Mouse (Mus musculus) neural tube, embryonic 12.5 days (tissue): ENCODE results near the gene Kif28. TPM values are rescaled to one million over a fixed set of nuclear protein-coding genes. Genes with fewer than 3 reads are reported as not detected.
"Not testable (repeated sequence)": the region's sequence is repeated elsewhere in the genome, so short reads cannot be mapped to it uniquely, and the experiment has no call there.

ENCODE experiments used
- ATAC-seq: fragments of 200-750 bp; cut with Nextera tagmentation; 2 replicates; pipeline ENCODE4 v1.8.0; 2017; ENCODE audit warnings: low read depth, mild to moderate bottlenecking, moderate TSS enrichment, moderate library complexity; ENCODE audit not compliant: low FRiP score
- H3K27ac ChIP-seq: fragments of 300-500 bp; sonication (generic); 2 replicates; pipeline ENCODE4 v1.5.1; 2016
- H3K27me3 ChIP-seq: fragments of 300-500 bp; sonication (generic); replicated peaks from 2 replicates; pipeline ENCODE4 v1.6.1; 2016; ENCODE audit warnings: mild to moderate bottlenecking
- H3K36me3 ChIP-seq: fragments of 300-500 bp; sonication (generic); 2 replicates; pipeline ENCODE4 v1.6.1; 2016; ENCODE audit warnings: mild to moderate bottlenecking
- H3K4me1 ChIP-seq: fragments of 300-500 bp; sonication (generic); 2 replicates; pipeline ENCODE4 v1.6.1; 2016
- H3K4me2 ChIP-seq: fragments of 300-500 bp; sonication (generic); replicated peaks from 2 replicates; pipeline ENCODE4 v1.6.1; 2016; ENCODE audit warnings: mild to moderate bottlenecking
- H3K4me3 ChIP-seq: fragments of 300-500 bp; sonication (generic); 2 replicates; pipeline ENCODE4 v1.5.1; 2016
- H3K9ac ChIP-seq: fragments of 300-500 bp; sonication (generic); 2 replicates; pipeline ENCODE4 v1.6.1; 2016; ENCODE audit warnings: mild to moderate bottlenecking
- H3K9me3 ChIP-seq: fragments of 300-500 bp; sonication (generic); 2 replicates; pipeline ENCODE4 v1.6.1; 2016; ENCODE audit warnings: mild to moderate bottlenecking
- WGBS: fragments of 180-500 bp; shearing (Covaris S2); methylation state at CpG from one replicate; pipeline ENCODE4 v1.1.7; 2016; 5-methylcytosine and 5-hydroxymethylcytosine counted together
- polyA plus RNA-seq: library from polyadenylated mRNA; unstranded; fragments of >200 nt; fragmentation: Nextera tagmentation; extraction: Ambion mirVana; gene quantifications from 2 replicates; pipeline ENCODE4 v1.2.1, GENCODE M21; 2016

Gene Kif28
- polyA plus RNA-seq, 1 experiment from 2014 or later: 0.06 TPM

DNA sequence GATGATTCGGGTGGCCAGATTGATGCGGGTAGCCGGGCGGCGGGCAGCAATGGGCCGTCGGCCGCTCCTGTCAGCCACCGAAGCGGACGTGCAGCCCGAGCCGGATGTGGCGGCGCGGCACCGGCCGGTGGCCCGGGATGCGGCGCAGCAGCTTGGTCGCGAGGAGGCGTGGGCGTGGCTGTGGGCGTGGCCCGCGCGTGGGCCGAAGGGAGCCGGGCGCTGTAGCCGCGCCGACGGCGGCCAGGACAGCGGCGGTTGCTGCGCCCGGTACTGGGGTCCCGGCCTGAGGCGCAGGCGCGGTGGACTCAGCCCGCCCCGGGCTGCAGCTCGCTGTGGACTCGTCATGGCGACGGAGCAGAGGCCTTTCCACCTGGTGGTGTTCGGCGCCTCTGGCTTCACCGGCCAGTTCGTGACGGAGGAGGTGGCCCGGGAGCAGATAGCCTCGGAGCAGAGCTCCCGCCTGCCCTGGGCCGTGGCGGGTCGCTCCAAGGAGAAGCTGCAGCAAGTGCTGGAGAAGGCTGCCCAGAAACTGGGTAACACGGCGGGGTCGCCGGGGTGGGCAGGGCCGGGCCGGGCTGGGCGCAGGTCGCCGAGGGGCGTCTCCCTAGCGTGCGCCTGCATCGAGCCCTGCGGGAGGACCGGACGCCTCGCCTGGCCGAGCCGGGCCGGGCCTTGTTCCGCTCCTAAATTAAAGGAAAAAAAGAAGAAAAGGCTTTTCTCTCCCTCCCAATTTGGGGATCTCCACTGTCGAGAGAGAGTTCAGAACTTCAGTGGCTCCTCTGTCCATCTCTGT lies 76.9 kb downstream of the Kif28 start, which contains the start of gene Sccpdh:
Sccpdh (plus strand) TSS at position 198 of the 793 bp plus-strand sequence.
- WGBS: under 1% methylated on average over 84 of the region's 84 CpGs
- H3K27ac ChIP-seq: peak within 1 kb of the TSS; percentile 61
- H3K4me1 ChIP-seq: peaks cover 9% of the 10 kb centered on the region
- H3K9me3 ChIP-seq: no peaks in the 10 kb centered on the region
- ATAC-seq: peak; percentile 93
- peak within 1 kb of the TSS; percentile 71 for H3K4me2 ChIP-seq
- no peaks in the 10 kb centered on the region for H3K27me3 ChIP-seq
- H3K36me3 ChIP-seq: peaks cover 12% of the 10 kb centered on the region
- H3K4me3 ChIP-seq: peak within 1 kb of the TSS; percentile 85
- peak within 1 kb of the TSS; percentile 91 for H3K9ac ChIP-seq

DNA sequence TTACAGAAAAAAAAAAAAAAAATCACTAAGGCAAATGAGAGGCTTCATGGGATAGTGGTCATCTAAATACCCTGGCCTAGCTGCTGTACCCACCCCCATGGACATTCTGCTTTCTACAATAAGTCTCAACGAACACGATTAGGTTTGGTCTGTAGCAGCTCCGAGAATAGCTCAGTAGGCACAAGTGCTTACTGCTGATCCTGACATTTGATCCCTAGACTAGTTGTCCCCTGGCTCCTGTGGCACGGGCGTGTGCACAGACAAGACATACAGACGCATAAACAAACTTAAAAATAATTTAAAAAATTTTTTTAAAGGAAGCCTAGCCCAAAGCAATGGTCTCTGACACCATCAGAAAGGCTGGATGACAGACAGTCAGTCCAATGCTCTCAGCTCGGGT lies 77.6 kb downstream of the Kif28 start:
- Histone ChIP-seq H3K9ac (peak overlapping the region; percentile 91), H3K27me3 (no peaks in the 10 kb centered on the region), H3K36me3 (peaks cover 6% of the 10 kb centered on the region; the same call in 1 of the 2 replicates), H3K4me3 (peak overlapping the region; percentile 85), H3K27ac (no peak overlapping the region), H3K9me3 (no peaks in the 10 kb centered on the region), H3K4me1 (peaks cover 9% of the 10 kb centered on the region), H3K4me2 (peak overlapping the region; percentile 71)
- ATAC-seq: peak; percentile 23
- WGBS: 4% methylated on average over 7 of the region's 7 CpGs

DNA sequence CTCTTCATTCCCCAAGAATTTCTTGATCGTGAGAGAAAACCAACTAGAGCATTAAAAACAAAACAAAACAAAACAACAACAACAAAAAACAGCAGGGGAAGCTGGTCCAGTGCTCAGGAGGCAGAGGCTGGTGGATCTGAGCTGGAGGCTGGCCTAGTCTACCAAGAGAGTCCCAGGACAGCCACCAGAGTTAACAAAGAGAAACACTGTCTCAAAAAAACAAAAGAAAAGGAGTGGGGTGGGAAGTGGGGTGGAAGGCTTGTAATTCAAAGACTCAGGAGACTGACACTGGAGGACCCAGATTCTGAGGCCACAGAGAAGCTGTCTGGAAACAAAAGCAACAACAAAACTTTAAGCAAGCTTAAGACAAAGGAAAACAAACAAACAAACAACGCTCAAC lies 78.1 kb downstream of the Kif28 start:
- peak overlapping the region; percentile 71 for H3K4me2 ChIP-seq
- H3K36me3 ChIP-seq: peaks cover 4% of the 10 kb centered on the region; the same call in 1 of the 2 replicates
- no peaks in the 10 kb centered on the region for H3K9me3 ChIP-seq
- no peak overlapping the region for H3K27ac ChIP-seq
- H3K9ac ChIP-seq: no peak overlapping the region
- H3K4me3 ChIP-seq: no peak overlapping the region
- no peak for ATAC-seq
- peaks cover 9% of the 10 kb centered on the region for H3K4me1 ChIP-seq
- WGBS: 56% methylated on average over 2 of the region's 2 CpGs
- H3K27me3 ChIP-seq: no peaks in the 10 kb centered on the region

DNA sequence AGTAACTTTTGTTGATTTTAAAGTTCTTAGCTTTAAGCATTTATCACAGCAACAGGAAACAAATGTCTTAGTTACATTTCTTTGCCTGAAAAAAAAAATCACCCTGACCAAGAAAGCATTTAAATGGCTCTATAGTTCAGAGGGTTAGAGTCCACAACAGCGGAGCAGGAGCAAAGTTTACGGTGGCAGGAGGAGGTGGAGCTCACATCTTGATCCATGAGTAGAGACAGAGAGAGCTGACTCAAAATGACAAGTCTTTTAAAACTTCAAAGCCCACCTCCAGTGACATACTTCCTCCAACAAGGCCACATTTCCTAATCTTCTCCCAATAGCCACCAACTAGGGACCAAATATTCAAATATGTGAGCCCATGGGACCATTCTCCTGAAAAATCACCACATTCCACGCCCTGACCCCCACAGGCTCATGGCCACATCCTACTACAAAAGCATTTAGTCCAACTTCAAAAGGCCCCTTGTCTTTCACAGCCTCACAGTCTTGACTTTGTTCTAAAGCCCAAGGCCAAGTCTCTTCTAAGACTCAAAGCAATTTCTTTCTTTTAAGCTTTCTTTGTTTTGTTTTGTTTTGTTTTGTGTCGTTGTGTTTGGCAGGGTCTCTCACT lies 80.7 kb downstream of the Kif28 start:
- Histone ChIP-seq H3K4me1 (peaks cover 3% of the 10 kb centered on the region), H3K27me3 (no peaks in the 10 kb centered on the region), H3K27ac (no peak overlapping the region), H3K36me3 (no peaks in the 10 kb centered on the region), H3K9ac (no peak overlapping the region), H3K4me2 (no peak overlapping the region), H3K9me3 (no peaks in the 10 kb centered on the region), H3K4me3 (no peak overlapping the region)
- no peak for ATAC-seq
- 63% methylated on average over 4 of the region's 4 CpGs for WGBS

DNA sequence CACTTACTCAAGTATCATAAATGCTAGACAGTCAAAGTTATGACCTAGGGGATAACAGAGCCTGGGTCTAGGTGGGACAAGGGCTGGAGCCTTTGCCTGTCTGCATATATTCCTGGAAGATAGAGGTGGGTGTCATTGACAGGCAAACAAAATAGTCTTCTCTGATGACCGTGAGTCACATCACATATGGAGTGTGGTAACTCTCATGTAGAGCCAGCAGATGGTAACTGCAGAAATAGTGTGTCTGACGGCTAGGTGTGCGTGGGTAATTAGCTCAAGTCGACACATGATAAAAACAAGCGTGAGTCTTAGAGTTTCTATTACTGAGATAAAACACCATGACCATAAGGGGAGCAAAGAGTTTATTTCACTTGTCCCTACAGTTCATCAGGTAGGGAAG lies 82.0 kb downstream of the Kif28 start:
- no peaks in the 10 kb centered on the region for H3K27me3 ChIP-seq
- H3K4me3 ChIP-seq: no peak overlapping the region
- H3K9ac ChIP-seq: no peak overlapping the region
- H3K4me1 ChIP-seq: no peaks in the 10 kb centered on the region; the same call in 1 of the 2 replicates
- no peak for ATAC-seq
- no peaks in the 10 kb centered on the region for H3K9me3 ChIP-seq
- no peaks in the 10 kb centered on the region for H3K36me3 ChIP-seq
- no peak overlapping the region for H3K4me2 ChIP-seq
- 93% methylated on average over 5 of the region's 5 CpGs for WGBS
- H3K27ac ChIP-seq: no peak overlapping the region

DNA sequence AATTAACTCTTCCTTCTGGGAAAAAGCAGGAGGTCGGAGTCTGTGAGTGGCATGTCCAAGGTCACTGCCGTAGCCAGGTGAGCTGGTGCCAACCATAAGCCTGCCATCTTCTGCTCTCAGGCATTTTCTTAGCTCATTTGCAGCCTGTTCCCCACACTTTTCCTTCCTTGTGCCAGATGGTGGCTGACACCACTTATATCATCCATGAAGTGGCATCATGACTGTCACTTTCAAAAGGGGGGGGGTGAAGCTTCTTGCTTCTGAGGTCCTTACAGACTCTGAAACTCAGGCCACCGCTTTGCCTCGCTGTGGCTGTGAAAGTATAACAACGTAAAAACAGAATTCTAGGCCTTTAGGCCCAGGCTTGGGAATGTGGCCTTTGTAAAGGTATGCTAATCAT lies 93.8 kb downstream of the Kif28 start:
- H3K4me3 ChIP-seq: no peak overlapping the region
- H3K27ac ChIP-seq: no peak overlapping the region
- no peak for ATAC-seq
- H3K9ac ChIP-seq: no peak overlapping the region
- H3K27me3 ChIP-seq: no peaks in the 10 kb centered on the region
- WGBS: 83% methylated on average over 5 of the region's 5 CpGs
- H3K4me1 ChIP-seq: no peaks in the 10 kb centered on the region
- no peak overlapping the region for H3K4me2 ChIP-seq
- H3K36me3 ChIP-seq: no peaks in the 10 kb centered on the region
- no peaks in the 10 kb centered on the region for H3K9me3 ChIP-seq

DNA sequence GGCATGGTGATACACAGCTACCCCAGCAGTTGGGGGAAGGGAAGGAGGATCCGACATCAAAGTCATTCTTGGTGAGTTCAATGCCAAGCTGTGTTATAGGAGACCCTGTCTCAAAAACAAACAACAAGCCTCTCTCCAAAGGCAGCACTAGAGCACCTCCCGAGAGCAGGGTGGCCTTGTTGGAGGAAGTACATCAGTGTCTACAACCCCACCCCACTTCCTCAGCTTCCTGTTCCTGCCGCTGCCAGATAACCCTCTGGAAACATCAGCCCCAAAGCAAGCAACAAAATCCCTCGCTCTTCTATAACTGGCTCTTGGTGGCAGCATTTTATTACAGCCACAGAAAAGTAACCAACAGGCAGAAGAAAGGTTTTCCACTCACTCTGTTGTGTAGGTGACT lies 94.8 kb downstream of the Kif28 start:
- no peak overlapping the region for H3K27ac ChIP-seq
- WGBS: 76% methylated on average over 4 of the region's 4 CpGs
- no peaks in the 10 kb centered on the region for H3K27me3 ChIP-seq
- no peak overlapping the region for H3K4me3 ChIP-seq
- no peaks in the 10 kb centered on the region for H3K9me3 ChIP-seq
- no peaks in the 10 kb centered on the region for H3K4me1 ChIP-seq
- no peak overlapping the region for H3K9ac ChIP-seq
- no peak overlapping the region for H3K4me2 ChIP-seq
- ATAC-seq: no peak
- H3K36me3 ChIP-seq: no peaks in the 10 kb centered on the region

DNA sequence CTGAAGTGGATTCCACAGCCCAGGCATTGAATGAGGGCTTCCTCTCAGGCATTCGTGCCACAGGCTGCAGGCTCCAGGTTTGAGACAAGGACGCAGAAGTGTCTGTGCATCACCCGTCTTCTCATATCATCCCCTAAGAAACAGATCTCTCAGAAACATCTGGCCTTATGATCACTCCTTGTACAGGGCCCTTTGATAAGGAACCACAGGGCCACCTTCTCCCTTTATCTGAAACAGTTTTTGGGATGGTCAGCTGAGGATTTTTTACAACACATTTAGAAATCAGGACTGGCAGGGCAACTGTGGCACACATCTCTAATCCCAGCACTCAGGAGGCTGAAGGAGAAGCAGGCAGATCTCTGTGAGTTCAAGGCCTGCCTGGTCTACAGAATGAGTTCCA lies 95.7 kb downstream of the Kif28 start:
- H3K27ac ChIP-seq: no peak overlapping the region
- H3K4me1 ChIP-seq: no peaks in the 10 kb centered on the region
- H3K36me3 ChIP-seq: no peaks in the 10 kb centered on the region
- no peak overlapping the region for H3K9ac ChIP-seq
- ATAC-seq: no peak
- no peaks in the 10 kb centered on the region for H3K27me3 ChIP-seq
- H3K9me3 ChIP-seq: no peaks in the 10 kb centered on the region
- H3K4me3 ChIP-seq: no peak overlapping the region
- no peak overlapping the region for H3K4me2 ChIP-seq
- 85% methylated on average over 3 of the region's 3 CpGs for WGBS

DNA sequence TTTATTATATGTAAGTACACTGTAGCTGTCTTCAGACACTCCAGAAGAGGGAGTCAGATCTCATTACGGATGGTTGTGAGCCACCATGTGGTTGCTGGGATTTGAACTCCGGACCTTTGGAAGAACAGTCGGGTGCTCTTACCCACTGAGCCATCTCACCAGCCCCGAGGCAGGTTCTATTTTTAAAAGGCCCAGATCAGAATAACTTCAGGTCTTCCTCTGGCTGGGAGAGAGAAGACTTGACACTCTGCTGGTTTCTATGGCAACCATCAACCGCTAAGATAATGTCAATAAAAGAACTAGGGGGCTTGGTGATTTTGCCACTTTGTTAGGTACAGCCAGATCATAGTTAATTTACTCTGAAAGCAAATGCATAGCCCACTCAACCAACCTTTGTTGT lies 96.4 kb downstream of the Kif28 start:
- not testable (repeated sequence) for H3K4me2 ChIP-seq, H3K27me3 ChIP-seq, H3K9ac ChIP-seq, H3K27ac ChIP-seq, H3K36me3 ChIP-seq, H3K4me3 ChIP-seq, H3K9me3 ChIP-seq, H3K4me1 ChIP-seq, ATAC-seq
- 77% methylated on average over 5 of the region's 5 CpGs for WGBS

DNA sequence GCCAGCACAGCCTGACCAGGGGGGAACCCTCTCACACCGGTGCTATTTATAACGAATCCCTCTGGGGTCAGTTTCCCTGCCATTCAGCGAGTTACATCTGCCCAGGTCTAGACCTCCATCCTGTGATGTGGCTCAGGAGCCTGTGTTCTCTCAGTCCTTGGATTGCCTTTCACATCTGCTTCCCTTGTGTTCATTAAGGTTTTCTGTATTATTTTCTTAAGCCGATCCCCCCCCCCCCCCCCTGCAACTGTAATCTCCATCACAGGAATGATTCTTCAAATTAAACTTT lies 99.1 kb downstream of the Kif28 start:
- H3K4me2 ChIP-seq: peak overlapping the region; percentile 52
- H3K36me3 ChIP-seq: no peaks in the 10 kb centered on the region
- 20% methylated on average over 4 of the region's 4 CpGs for WGBS
- H3K9ac ChIP-seq: no peak overlapping the region
- no peak overlapping the region for H3K27ac ChIP-seq
- no peaks in the 10 kb centered on the region for H3K9me3 ChIP-seq
- H3K27me3 ChIP-seq: no peaks in the 10 kb centered on the region
- H3K4me1 ChIP-seq: no peaks in the 10 kb centered on the region
- no peak overlapping the region for H3K4me3 ChIP-seq
- ATAC-seq: no peak; the same call in 1 of the 2 replicates
